8 mouse cellular contexts compared by ENCODE assay signal in genomic region chr19:15984449-15985171, GRCm38 (mm10). TPM values are rescaled to one million over a fixed set of nuclear protein-coding genes. Genes with fewer than 3 reads are reported as not detected.
DNase-seq lines count a peak whose midpoint lies in the region; ATAC-seq lines count a peak whose summit lies in the region.

Gene Cep78 (minus strand): TSS chr19:15984989.

- H3K4me1 ChIP-seq in hindbrain, embryonic 13.5 days (replicated peaks): peaks cover 26% of the 10 kb centered on the region

- WGBS in hindbrain, embryonic 13.5 days: under 1% methylated on average over 88 of the region's 88 CpGs

- peak; percentile 94 for DNase-seq in Muller cell, postnatal 12 days (ENCODE audit: inconsistent ontology term)
- peak; percentile 93 for DNase-seq in cerebellum, adult 9-11 months
- DNase-seq in frontal cortex, postnatal 10 days (ENCODE audit: low spot score in 2 of 2): peak; percentile 84 to 91
- peak; percentile 86 to 87 for DNase-seq in layer of hippocampus, postnatal 25 days (ENCODE audit: extremely low spot score in 1 of 2, low spot score in 1 of 2)
- DNase-seq in lung, postnatal 25 days (ENCODE audit: low spot score): peak; percentile 91
- DNase-seq in retina, embryonic 14.5 days (ENCODE audit: low spot score): peak; percentile 95
- peak; percentile 96 for DNase-seq in thymus, postnatal 4 days

- peak within 1 kb of the TSS; percentile 65 for H3K4me2 ChIP-seq in hindbrain, embryonic 13.5 days

- H3K9me3 ChIP-seq in hindbrain, embryonic 13.5 days: no peaks in the 10 kb centered on the region

- H3K36me3 ChIP-seq in hindbrain, embryonic 13.5 days: 0 out of 2 replicates have a peak, but pooled peaks cover 4% of the 10 kb centered on the region

- peak; percentile 89 for ATAC-seq in hindbrain, embryonic 13.5 days (ENCODE audit: low FRiP score)

- H3K27ac ChIP-seq in hindbrain, embryonic 13.5 days: peak within 1 kb of the TSS; percentile 96

- peak within 1 kb of the TSS; percentile 95 for H3K9ac ChIP-seq in hindbrain, embryonic 13.5 days

- peak within 1 kb of the TSS; percentile 86 for H3K4me3 ChIP-seq in hindbrain, embryonic 13.5 days

- H3K27me3 ChIP-seq in hindbrain, embryonic 13.5 days: no peaks in the 10 kb centered on the region

RNA-seq across cellular contexts. Expression of gene Cep78, which starts in this region (rescaled TPM):
- polyA plus RNA-seq in hindbrain, embryonic 13.5 days (2015; fragmentation: Nextera tagmentation; extraction: Ambion mirVana): 38.7 and 41.4 TPM in 2 replicates
- 10 to 100 TPM; 10.0 to 11.2 TPM for total RNA-seq in layer of hippocampus, postnatal 25 days (2021)

Comparison
In these comparisons a context has a peak if more than half of its experiments do, and no peak if none do; other contexts are left out.
1. Peak in every context shown above with its lines: DNase-seq, ATAC-seq, H3K4me3 ChIP-seq and H3K27ac ChIP-seq.